Mouse (Mus musculus) limb, embryonic 14.5 days (tissue): ENCODE data around the gene Fam83f. TPM values are rescaled to one million over a fixed set of nuclear protein-coding genes. Genes with fewer than 3 reads are reported as not detected.

Experiments
- ATAC-seq: fragments of 200-750 bp; cut with Nextera tagmentation; 2 replicates; pipeline ENCODE4 v1.8.0; 2017; ENCODE audit warnings: low read depth, moderate number of reproducible peaks, moderate TSS enrichment; ENCODE audit not compliant: low FRiP score
- DNase-seq: peaks from one replicate; pipeline ENCODE4 v3.0.0-alpha.2; 2015; ENCODE audit warnings: low spot score
- H3K27ac ChIP-seq: fragments of 300-500 bp; sonication (generic); replicated peaks from 2 replicates; pipeline ENCODE4 v1.5.1; 2014; ENCODE audit warnings: low read depth, mild to moderate bottlenecking, low read length, moderate library complexity, mixed read lengths
- H3K27me3 ChIP-seq: fragments of 300-500 bp; sonication (generic); 2 replicates; pipeline ENCODE4 v1.6.1; 2014; ENCODE audit warnings: low read length, mixed read lengths; ENCODE audit not compliant: control insufficient read depth, insufficient read depth
- H3K36me3 ChIP-seq: fragments of 300-500 bp; sonication (generic); 2 replicates; pipeline ENCODE4 v1.6.1; 2014; ENCODE audit warnings: mild to moderate bottlenecking, low read length, moderate library complexity, mixed read lengths; ENCODE audit not compliant: control insufficient read depth, insufficient read depth
- H3K4me1 ChIP-seq: fragments of 300-500 bp; sonication (generic); 2 replicates; pipeline ENCODE4 v1.6.1; 2014; ENCODE audit warnings: antibody characterized with exemption, low read length, mixed read lengths; ENCODE audit not compliant: control insufficient read depth, insufficient read depth
- H3K4me2 ChIP-seq: fragments of 300-500 bp; sonication (generic); replicated peaks from 2 replicates; pipeline ENCODE4 v1.6.1; 2014; ENCODE audit warnings: low read depth, mild to moderate bottlenecking, low read length, moderate library complexity; ENCODE audit not compliant: severe bottlenecking
- H3K4me3 ChIP-seq: fragments of 300-500 bp; sonication (generic); replicated peaks from 2 replicates; pipeline ENCODE4 v1.5.1; 2014; ENCODE audit warnings: low read length
- H3K9ac ChIP-seq: fragments of 300-500 bp; sonication (generic); 2 replicates; pipeline ENCODE4 v1.6.1; 2014; ENCODE audit warnings: mild to moderate bottlenecking, low read depth, low read length, moderate library complexity; ENCODE audit not compliant: severe bottlenecking
- H3K9me3 ChIP-seq: fragments of 300-500 bp; sonication (generic); 2 replicates; pipeline ENCODE4 v1.6.1; 2016; ENCODE audit warnings: low read length; ENCODE audit not compliant: control insufficient read depth
- POLR2A ChIP-seq: fragments of 200-500 bp; IDR thresholded peaks from 2 replicates; pipeline ENCODE4 v1.8.0; 2012; ENCODE audit warnings: inconsistent platforms, mild to moderate bottlenecking, moderate library complexity, borderline replicate concordance; ENCODE audit not compliant: insufficient read depth, insufficient read length; ENCODE audit errors: extremely low read depth
- WGBS: fragments of 180-500 bp; shearing (Covaris S2); extraction: QIAGEN DNeasy Blood & Tissue Kit; methylation state at CpG from one replicate; pipeline ENCODE4 v1.1.7; 2014; 5-methylcytosine and 5-hydroxymethylcytosine counted together
- polyA plus RNA-seq, 2 experiments: library from polyadenylated mRNA; depleted of rRNA in 1 of 2; stranded (reverse) in 1 of 2; unstranded in 1 of 2; fragments of >200 nt; fragmentation: Nextera tagmentation in 1 of 2; extraction: Ambion mirVana in 1 of 2; gene quantifications; 2 replicates each; pipeline versions ENCODE4 v1.2.1 to v1.2.3; 2012 to 2014

Fam83f gene
- polyA plus RNA-seq, 2 experiments, result 1.7 to 3.7 TPM

DNA sequence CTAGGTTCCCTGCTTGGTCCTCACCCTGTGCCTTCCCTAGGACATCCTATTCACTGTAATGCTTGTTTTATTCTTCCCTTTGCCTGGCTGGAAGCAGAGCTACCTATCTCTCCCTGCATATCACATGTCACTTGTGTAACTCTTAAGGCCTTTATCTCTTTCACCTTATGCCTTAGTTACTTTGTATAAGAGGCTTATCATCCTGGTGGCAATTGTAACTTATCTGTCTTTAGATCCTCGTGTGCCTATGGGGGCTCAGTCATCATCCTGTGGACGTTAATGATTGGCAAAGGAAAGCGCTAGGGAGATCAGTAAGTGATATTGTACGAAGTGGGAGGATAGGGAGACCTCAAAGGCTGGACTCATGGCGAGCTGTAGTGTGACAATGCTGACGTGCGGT is 16.9 kb downstream of the Fam83f start:
- no peak for ATAC-seq
- Histone ChIP-seq H3K36me3 (no peaks in the 10 kb centered on the region), H3K4me1 (peaks cover 2% of the 10 kb centered on the region; the same call in 1 of the 2 replicates), H3K9me3 (no peaks in the 10 kb centered on the region), H3K27me3 (no peaks in the 10 kb centered on the region), H3K9ac (no peak overlapping the region), H3K4me3 (no peak overlapping the region), H3K4me2 (no peak overlapping the region), H3K27ac (no peak overlapping the region)
- no peak for TF ChIP-seq POLR2A
- no peak for DNase-seq
- 79% methylated on average over 7 of the region's 7 CpGs for WGBS

DNA sequence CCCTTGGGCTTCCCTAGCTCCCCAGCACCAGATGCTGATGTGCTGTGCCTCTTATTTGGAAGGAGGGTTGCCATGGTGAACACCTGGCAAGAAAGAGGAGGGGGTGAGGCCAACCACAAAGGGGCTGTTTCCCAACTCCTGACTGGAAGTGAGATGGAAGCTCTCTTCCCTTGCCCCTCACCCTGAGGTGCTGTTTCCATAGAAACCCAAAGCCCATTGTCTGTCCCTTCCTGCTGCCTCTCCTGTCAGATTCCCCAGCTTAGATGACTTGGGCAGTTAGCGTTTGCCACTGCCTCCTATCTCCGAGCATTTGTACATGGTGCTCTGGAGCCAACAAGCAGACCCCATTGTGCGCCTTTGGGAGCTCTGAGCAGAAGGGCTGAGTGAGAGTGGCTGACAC is 21.8 kb downstream of the Fam83f start:
- ATAC-seq, result no peak
- Histone ChIP-seq H3K9me3 (no peaks in the 10 kb centered on the region), H3K4me2 (no peak overlapping the region), H3K9ac (0 out of 2 replicates have a peak overlapping the region, but pooled peaks have one; percentile 12), H3K36me3 (no peaks in the 10 kb centered on the region), H3K27ac (no peak overlapping the region), H3K4me1 (peaks cover 10% of the 10 kb centered on the region), H3K27me3 (no peaks in the 10 kb centered on the region), H3K4me3 (no peak overlapping the region)
- 53% methylated on average over 3 of the region's 3 CpGs for whole genome bisulfite sequencing
- TF ChIP-seq POLR2A, result no peak
- DNase-seq, result no peak

DNA sequence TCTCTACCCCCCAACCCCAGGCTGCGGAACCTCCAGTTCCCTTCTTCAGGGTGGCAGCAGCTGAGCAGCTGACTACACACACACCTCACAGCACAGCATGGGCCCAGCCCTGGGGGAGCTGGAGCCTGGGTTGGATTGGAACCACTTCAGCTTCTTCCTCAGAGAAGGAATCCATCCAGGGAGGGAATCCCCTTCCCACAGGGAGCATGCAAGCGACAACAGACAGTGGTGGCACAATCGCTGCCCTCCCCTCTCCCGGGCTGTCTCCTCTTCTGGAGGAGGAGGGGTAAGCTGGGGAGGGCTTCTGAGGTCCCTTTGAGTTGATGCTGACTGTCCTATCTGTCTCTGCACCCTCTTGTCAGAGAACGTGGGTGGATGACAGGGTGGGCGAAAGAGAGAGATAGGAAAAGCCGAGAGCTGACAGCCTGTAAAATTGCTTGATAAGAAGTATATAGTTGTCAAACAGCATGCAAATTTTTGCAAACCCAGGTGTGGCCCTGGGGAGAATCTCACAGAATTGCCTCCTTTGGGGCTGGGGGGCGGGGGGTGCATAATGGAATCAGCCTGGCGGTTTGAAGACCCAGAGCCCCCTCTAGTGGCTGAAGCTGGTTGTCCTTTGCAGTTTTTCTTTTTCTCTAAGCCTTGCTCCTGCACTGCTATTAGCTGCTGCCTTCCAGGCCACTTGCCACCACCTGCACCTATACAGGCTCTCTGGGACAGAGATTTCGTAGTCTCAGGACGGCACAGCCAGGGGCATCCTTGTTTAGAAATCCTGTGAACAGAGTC is 22.7 kb downstream of the Fam83f start:
- H3K9me3 ChIP-seq, result no peaks in the 10 kb centered on the region
- H3K27me3 ChIP-seq, result no peaks in the 10 kb centered on the region
- peaks cover 10% of the 10 kb centered on the region for H3K4me1 ChIP-seq
- no peak overlapping the region for H3K27ac ChIP-seq
- H3K4me2 ChIP-seq, result no peak overlapping the region
- no peak for TF ChIP-seq POLR2A
- no peak overlapping the region for H3K4me3 ChIP-seq
- WGBS, result 19% methylated on average over 11 of the region's 11 CpGs
- 0 out of 2 replicates have a peak, but pooled peaks have one; percentile 26 for ATAC-seq
- peak; percentile 80 for DNase-seq
- H3K9ac ChIP-seq, result 0 out of 2 replicates have a peak overlapping the region, but pooled peaks have one; percentile 12
- H3K36me3 ChIP-seq, result no peaks in the 10 kb centered on the region

- no peak for TF ChIP-seq POLR2A
- Histone ChIP-seq H3K9ac (peak overlapping the region; percentile 16; the same call in 1 of the 2 replicates), H3K4me3 (no peak overlapping the region), H3K4me2 (no peak overlapping the region), H3K27ac (0 out of 2 replicates have a peak overlapping the region, but pooled peaks have one; percentile 14), H3K36me3 (no peaks in the 10 kb centered on the region), H3K9me3 (no peaks in the 10 kb centered on the region), H3K4me1 (peaks cover 10% of the 10 kb centered on the region), H3K27me3 (no peaks in the 10 kb centered on the region)
- DNase-seq (no peak), ATAC-seq (no peak)
- WGBS, result 13% methylated on average over 5 of the region's 5 CpGs
Observed at GRCm38 (mm10) chr15:80697564-80697963, 25.9 kb downstream of the Fam83f start.

DNA sequence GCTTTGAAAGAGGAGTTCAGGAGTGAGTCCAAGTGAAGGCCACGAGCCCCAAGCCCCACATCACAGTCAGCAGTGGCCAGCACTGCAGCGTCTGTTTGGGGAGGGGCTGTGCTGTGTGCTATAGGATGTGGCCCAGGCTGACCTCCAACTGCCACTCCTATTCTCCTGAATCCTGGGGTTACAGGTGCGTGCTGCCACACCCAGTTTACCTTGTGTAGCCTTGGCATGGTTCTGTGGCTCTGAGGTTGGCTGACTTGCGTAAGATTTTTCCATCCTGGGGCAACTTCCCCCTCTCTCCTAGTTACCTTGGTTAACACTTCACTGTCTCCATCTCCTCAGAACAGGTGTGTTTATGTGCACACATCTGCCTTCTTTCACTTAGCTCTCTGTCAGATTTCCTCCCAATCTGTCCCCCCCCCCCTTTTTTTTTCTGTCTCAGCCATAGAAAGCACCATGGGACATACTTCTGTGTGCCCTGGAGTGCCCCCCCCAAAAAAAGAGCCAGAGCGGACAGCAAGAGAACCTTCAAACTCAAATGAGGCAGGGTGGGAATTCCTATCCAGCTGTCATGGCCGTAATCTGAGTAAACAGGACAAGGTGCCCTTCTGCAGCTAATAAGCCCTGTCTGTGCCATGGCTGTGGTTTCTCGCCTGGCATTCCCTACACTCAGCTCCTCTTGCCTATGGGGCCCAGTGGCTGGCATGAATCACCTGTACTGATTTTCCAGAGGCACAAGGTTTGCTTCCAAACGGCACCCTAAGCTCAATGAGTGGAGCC is 30.0 kb downstream of the Fam83f start:
- ATAC-seq (no peak), DNase-seq (no peak)
- H3K27me3 ChIP-seq, result no peaks in the 10 kb centered on the region
- H3K4me2 ChIP-seq, result no peak overlapping the region
- no peaks in the 10 kb centered on the region for H3K36me3 ChIP-seq
- H3K9me3 ChIP-seq, result no peaks in the 10 kb centered on the region
- H3K9ac ChIP-seq, result no peak overlapping the region
- 63% methylated on average over 8 of the region's 8 CpGs for WGBS
- peaks cover 15% of the 10 kb centered on the region for H3K4me1 ChIP-seq
- no peak overlapping the region for H3K4me3 ChIP-seq
- no peak overlapping the region for H3K27ac ChIP-seq
- TF ChIP-seq POLR2A, result no peak
